In genomic region chr16:87944318-87944717, GRCm38 (mm10) we compare ENCODE assay signal across 23 mouse cellular contexts.
"Had no signal": no experiment of that assay in that cellular context is flagged by ENCODE, and none has a peak within 500 bp of the region (broad histone marks: within the 10 kb centered on the region; RNA-seq: fewer than 3 reads in every experiment).

No protein-coding gene starts in this region.

- H3K4me2 ChIP-seq: heart, embryonic 12.5 days; hindbrain, embryonic 12.5 days; hindbrain, embryonic 14.5 days; limb, embryonic 12.5 days had no signal

- H3K36me3 ChIP-seq: heart, embryonic 10.5 days; heart, embryonic 12.5 days; hindbrain, embryonic 10.5 days; hindbrain, embryonic 12.5 days; limb, embryonic 10.5 days; limb, embryonic 12.5 days had no signal

- H3K4me3 ChIP-seq: gastrocnemius, adult 2 months; heart, embryonic 10.5 days; heart, embryonic 12.5 days; hindbrain, embryonic 10.5 days; hindbrain, embryonic 12.5 days; layer of hippocampus, adult 2 months; left cerebral cortex, adult 2 months; limb, embryonic 10.5 days; limb, embryonic 12.5 days had no signal

- H3K27ac ChIP-seq: gastrocnemius, adult 2 months; heart, embryonic 10.5 days; hindbrain, embryonic 10.5 days; hindbrain, embryonic 12.5 days; hindbrain, embryonic 14.5 days; layer of hippocampus, adult 2 months; left cerebral cortex, adult 2 months; limb, embryonic 10.5 days; limb, embryonic 12.5 days had no signal

- H3K27me3 ChIP-seq: heart, embryonic 12.5 days; hindbrain, embryonic 12.5 days; limb, embryonic 12.5 days had no signal

- H3K4me1 ChIP-seq: heart, embryonic 10.5 days; hindbrain, embryonic 10.5 days; hindbrain, embryonic 12.5 days had no signal

- H3K9ac ChIP-seq: heart, embryonic 12.5 days; hindbrain, embryonic 12.5 days; hindbrain, embryonic 14.5 days; limb, embryonic 12.5 days had no signal

- ATAC-seq: hindbrain, embryonic 16.5 days; inflammation-experienced regulatory T-cells, adult 6 months; intestine, postnatal 0 days had no signal

- DNase-seq: gastrocnemius, adult 2 months; gastrocnemius, postnatal 10 days; gastrocnemius, postnatal 25 days; heart, adult 18-20 months; heart, postnatal 10 days; heart, postnatal 4 days; kidney, adult 18-20 months; kidney, adult 8-10 months; kidney, postnatal 10 days; kidney, postnatal 25 days; kidney, postnatal 4 days had no signal

- H3K9me3 ChIP-seq: heart, embryonic 10.5 days; heart, embryonic 12.5 days; hindbrain, embryonic 10.5 days; hindbrain, embryonic 12.5 days; limb, embryonic 10.5 days; limb, embryonic 12.5 days had no signal
